Mouse (Mus musculus): ENCODE measurements around the gene Cemip2.

The Cemip2 gene

GRCm38 (mm10) chr19:21778147-21778917, at the start of gene Cemip2:
Gene Cemip2 (plus strand): TSS chr19:21778342.
- no peak for DNase-seq (ENCODE audit: extremely low read depth, low read depth, low spot score)

GRCm38 (mm10) chr19:21728342-21728741, 49.8 kb upstream of the Cemip2 start:
- no peak for DNase-seq (ENCODE audit: extremely low read depth, low read depth, low spot score)

- no peak for DNase-seq (ENCODE audit: extremely low read depth, low read depth, low spot score)
Observed at GRCm38 (mm10) chr19:21731887-21732286, 46.3 kb upstream of the Cemip2 start.

- no peak for DNase-seq (ENCODE audit: extremely low read depth, low read depth, low spot score)
Observed at GRCm38 (mm10) chr19:21733176-21733575, 45.0 kb upstream of the Cemip2 start.

GRCm38 (mm10) chr19:21734112-21734511, 44.0 kb upstream of the Cemip2 start:
- DNase-seq (ENCODE audit: extremely low read depth, low read depth, low spot score), result no peak

- DNase-seq (ENCODE audit: extremely low read depth, low read depth, low spot score), result no peak
Observed at GRCm38 (mm10) chr19:21737446-21737845, 40.7 kb upstream of the Cemip2 start.

GRCm38 (mm10) chr19:21737881-21738590, 40.1 kb upstream of the Cemip2 start:
- DNase-seq (ENCODE audit: extremely low read depth, low read depth, low spot score), result no peak

- DNase-seq (ENCODE audit: extremely low read depth, low read depth, low spot score), result no peak
Observed at GRCm38 (mm10) chr19:21738591-21739280, 39.4 kb upstream of the Cemip2 start.

GRCm38 (mm10) chr19:21742138-21742537, 36.0 kb upstream of the Cemip2 start:
- no peak for DNase-seq (ENCODE audit: extremely low read depth, low read depth, low spot score)

GRCm38 (mm10) chr19:21745586-21745985, 32.6 kb upstream of the Cemip2 start:
- no peak for DNase-seq (ENCODE audit: extremely low read depth, low read depth, low spot score)

GRCm38 (mm10) chr19:21747356-21747755, 30.8 kb upstream of the Cemip2 start:
- no peak for DNase-seq (ENCODE audit: extremely low read depth, low read depth, low spot score)

GRCm38 (mm10) chr19:21750154-21750553, 28.0 kb upstream of the Cemip2 start:
- no peak for DNase-seq (ENCODE audit: extremely low read depth, low read depth, low spot score)

- DNase-seq (ENCODE audit: extremely low read depth, low read depth, low spot score), result peak; percentile 33
Observed at GRCm38 (mm10) chr19:21761676-21762075, 16.5 kb upstream of the Cemip2 start.

- peak; percentile 28 for DNase-seq (ENCODE audit: extremely low read depth, low read depth, low spot score)
Observed at GRCm38 (mm10) chr19:21764013-21764412, 14.1 kb upstream of the Cemip2 start.

GRCm38 (mm10) chr19:21764738-21765137, 13.4 kb upstream of the Cemip2 start:
- no peak for DNase-seq (ENCODE audit: extremely low read depth, low read depth, low spot score)

GRCm38 (mm10) chr19:21767500-21768045, 10.6 kb upstream of the Cemip2 start:
- no peak for DNase-seq (ENCODE audit: extremely low read depth, low read depth, low spot score)

GRCm38 (mm10) chr19:21769796-21770195, 8.3 kb upstream of the Cemip2 start:
- DNase-seq (ENCODE audit: extremely low read depth, low read depth, low spot score), result no peak

- no peak for DNase-seq (ENCODE audit: extremely low read depth, low read depth, low spot score)
Observed at GRCm38 (mm10) chr19:21771586-21771985, 6.6 kb upstream of the Cemip2 start.

- DNase-seq (ENCODE audit: extremely low read depth, low read depth, low spot score), result no peak
Observed at GRCm38 (mm10) chr19:21773621-21774020, 4.5 kb upstream of the Cemip2 start.

- DNase-seq (ENCODE audit: extremely low read depth, low read depth, low spot score), result no peak
Observed at GRCm38 (mm10) chr19:21775629-21776028, 2.5 kb upstream of the Cemip2 start.

GRCm38 (mm10) chr19:21776671-21777070, 1.5 kb upstream of the Cemip2 start:
- DNase-seq (ENCODE audit: extremely low read depth, low read depth, low spot score), result no peak

All from fat pad, adult 2 months (tissue).